Mouse (Mus musculus) ES-E14 (cell line): ENCODE results near the gene Gpatch11.

Source experiments
- CHD2 ChIP-seq: IDR thresholded peaks from 2 replicates; pipeline ENCODE4 v1.6.1; 2014; ENCODE audit warnings: mild to moderate bottlenecking, low read depth, low read length, inconsistent platforms
- HCFC1 ChIP-seq: IDR thresholded peaks from 2 replicates; pipeline ENCODE4 v1.6.1; 2012; ENCODE audit warnings: low read length, inconsistent platforms, borderline replicate concordance; ENCODE audit not compliant: insufficient read depth
- MAFK ChIP-seq: IDR thresholded peaks from 2 replicates; pipeline ENCODE4 v1.6.1; 2014; ENCODE audit warnings: mild to moderate bottlenecking, low read depth, low read length, inconsistent platforms; ENCODE audit not compliant: insufficient read depth
- ZC3H11A ChIP-seq: IDR thresholded peaks from 2 replicates; pipeline ENCODE4 v1.6.1; 2012; ENCODE audit warnings: low read depth, mild to moderate bottlenecking, inconsistent platforms, low read length, borderline replicate concordance
- ZNF384 ChIP-seq: IDR thresholded peaks from 2 replicates; pipeline ENCODE4 v1.6.1; 2012; ENCODE audit warnings: low read depth, low read length, inconsistent platforms

GRCm38 (mm10) chr17:78791068-78791689 is 44.2 kb upstream of the Gpatch11 start:
- no peak for TF ChIP-seq HCFC1
- TF ChIP-seq MAFK, result no peak
- TF ChIP-seq CHD2, result no peak
- no peak for TF ChIP-seq ZNF384
- TF ChIP-seq ZC3H11A, result no peak
